Mouse (Mus musculus): ENCODE measurements at regions not wholly inside any gene's neighbourhood (a gene's known extent, or its start where the extent isn't known, plus 50 kb on each side); places are given as distances from the start of the nearest gene placed in this dataset.

GRCm38 (mm10) chr12:10654466-10655184 is 264.1 kb downstream of the Rdh14 start:
- TF ChIP-seq CTCF (IDR thresholded peaks at IDR 0.05; ENCODE audit: extremely low read depth, insufficient read depth, insufficient read length, insufficient replicate concordance), result no peak
- no peak for TF ChIP-seq POLR2A (IDR thresholded peaks at IDR 0.05; ENCODE audit: low read depth, low read length)
